Mouse (Mus musculus): Measurements from ENCODE around the gene Erg. TPM values are rescaled to one million over a fixed set of nuclear protein-coding genes. Genes with fewer than 3 reads are reported as not detected.

Erg gene
- polyA plus RNA-seq, 1 experiment from 2014 or later, result 1.8 TPM

- no peak overlapping the region for H3K27ac ChIP-seq (replicated peaks)
- no peaks in the 10 kb centered on the region for H3K36me3 ChIP-seq (replicated peaks)
- H3K9ac ChIP-seq, result no peak overlapping the region
- no peak for ATAC-seq (ENCODE audit: insufficient read depth)
- H3K4me2 ChIP-seq, result no peak overlapping the region
- H3K27me3 ChIP-seq, result no peaks in the 10 kb centered on the region
- no peak overlapping the region for H3K4me3 ChIP-seq (replicated peaks)
- H3K4me1 ChIP-seq (replicated peaks), result no peaks in the 10 kb centered on the region
- no peaks in the 10 kb centered on the region for H3K9me3 ChIP-seq (replicated peaks)
- 48% methylated on average over 7 of the region's 7 CpGs for WGBS (ENCODE audit: insufficient replicate concordance)
Measured at GRCm38 (mm10) chr16:95421235-95421886, 165.0 kb downstream of the Erg start.

- Histone ChIP-seq H3K4me2 (no peak overlapping the region), H3K9ac (no peak overlapping the region), H3K4me1 (replicated peaks) (no peaks in the 10 kb centered on the region), H3K27ac (replicated peaks) (no peak overlapping the region), H3K4me3 (replicated peaks) (no peak overlapping the region), H3K9me3 (replicated peaks) (no peaks in the 10 kb centered on the region), H3K27me3 (no peaks in the 10 kb centered on the region), H3K36me3 (replicated peaks) (no peaks in the 10 kb centered on the region)
- WGBS (ENCODE audit: insufficient replicate concordance), result 72% methylated on average over 4 of the region's 4 CpGs
- no peak for ATAC-seq (ENCODE audit: insufficient read depth)
Measured at GRCm38 (mm10) chr16:95415921-95416320, 170.5 kb downstream of the Erg start.

GRCm38 (mm10) chr16:95415372-95415771 is 171.0 kb downstream of the Erg start:
- Histone ChIP-seq H3K27ac (replicated peaks) (no peak overlapping the region), H3K4me1 (replicated peaks) (no peaks in the 10 kb centered on the region), H3K4me2 (no peak overlapping the region), H3K9ac (no peak overlapping the region), H3K27me3 (no peaks in the 10 kb centered on the region), H3K36me3 (replicated peaks) (no peaks in the 10 kb centered on the region), H3K9me3 (replicated peaks) (no peaks in the 10 kb centered on the region), H3K4me3 (replicated peaks) (no peak overlapping the region)
- WGBS (ENCODE audit: insufficient replicate concordance), result 70% methylated on average over 9 of the region's 9 CpGs
- ATAC-seq (ENCODE audit: insufficient read depth), result no peak

- Histone ChIP-seq H3K27ac (replicated peaks) (no peak overlapping the region), H3K27me3 (no peaks in the 10 kb centered on the region), H3K4me1 (replicated peaks) (no peaks in the 10 kb centered on the region), H3K4me2 (no peak overlapping the region), H3K4me3 (replicated peaks) (no peak overlapping the region), H3K9me3 (replicated peaks) (no peaks in the 10 kb centered on the region), H3K36me3 (replicated peaks) (no peaks in the 10 kb centered on the region), H3K9ac (no peak overlapping the region)
- no peak for ATAC-seq (ENCODE audit: insufficient read depth)
- 44% methylated on average over 3 of the region's 3 CpGs for WGBS (ENCODE audit: insufficient replicate concordance)
Measured at GRCm38 (mm10) chr16:95413401-95413959, 172.9 kb downstream of the Erg start.

GRCm38 (mm10) chr16:95408096-95408495 is 178.3 kb downstream of the Erg start:
- H3K36me3 ChIP-seq (replicated peaks), result no peaks in the 10 kb centered on the region
- no peak overlapping the region for H3K4me2 ChIP-seq
- no peaks in the 10 kb centered on the region for H3K27me3 ChIP-seq
- no peaks in the 10 kb centered on the region for H3K4me1 ChIP-seq (replicated peaks)
- H3K9me3 ChIP-seq (replicated peaks), result no peaks in the 10 kb centered on the region
- ATAC-seq (ENCODE audit: insufficient read depth), result no peak
- H3K4me3 ChIP-seq (replicated peaks), result no peak overlapping the region
- no peak overlapping the region for H3K27ac ChIP-seq (replicated peaks)
- 65% methylated on average over 14 of the region's 14 CpGs for WGBS (ENCODE audit: insufficient replicate concordance)
- no peak overlapping the region for H3K9ac ChIP-seq

GRCm38 (mm10) chr16:95405496-95405895 is 180.9 kb downstream of the Erg start:
- H3K36me3 ChIP-seq (replicated peaks), result no peaks in the 10 kb centered on the region
- H3K27ac ChIP-seq (replicated peaks), result no peak overlapping the region
- H3K27me3 ChIP-seq, result no peaks in the 10 kb centered on the region
- WGBS (ENCODE audit: insufficient replicate concordance), result 70% methylated on average over 3 of the region's 3 CpGs
- H3K4me2 ChIP-seq, result no peak overlapping the region
- no peak overlapping the region for H3K4me3 ChIP-seq (replicated peaks)
- H3K9me3 ChIP-seq (replicated peaks), result no peaks in the 10 kb centered on the region
- H3K9ac ChIP-seq, result no peak overlapping the region
- ATAC-seq (ENCODE audit: insufficient read depth), result no peak
- no peaks in the 10 kb centered on the region for H3K4me1 ChIP-seq (replicated peaks)

GRCm38 (mm10) chr16:95403453-95403852 is 182.9 kb downstream of the Erg start:
- H3K27me3 ChIP-seq, result no peaks in the 10 kb centered on the region
- H3K36me3 ChIP-seq (replicated peaks), result no peaks in the 10 kb centered on the region
- H3K9me3 ChIP-seq (replicated peaks), result no peaks in the 10 kb centered on the region
- no peak overlapping the region for H3K9ac ChIP-seq
- H3K4me3 ChIP-seq (replicated peaks), result no peak overlapping the region
- 44% methylated on average over 5 of the region's 5 CpGs for WGBS (ENCODE audit: insufficient replicate concordance)
- no peak overlapping the region for H3K4me2 ChIP-seq
- H3K27ac ChIP-seq (replicated peaks), result no peak overlapping the region
- no peaks in the 10 kb centered on the region for H3K4me1 ChIP-seq (replicated peaks)
- no peak; the same call in 1 of the 2 replicates for ATAC-seq (ENCODE audit: insufficient read depth)

GRCm38 (mm10) chr16:95401869-95402268 is 184.5 kb downstream of the Erg start:
- H3K4me1 ChIP-seq (replicated peaks), result no peaks in the 10 kb centered on the region
- H3K4me2 ChIP-seq, result no peak overlapping the region

GRCm38 (mm10) chr16:95398761-95399343 is 187.5 kb downstream of the Erg start:
- 84% methylated on average over 11 of the region's 11 CpGs for WGBS (ENCODE audit: insufficient replicate concordance)
- no peak overlapping the region for H3K27ac ChIP-seq (replicated peaks)
- H3K4me3 ChIP-seq (replicated peaks), result no peak overlapping the region
- no peak overlapping the region for H3K9ac ChIP-seq
- no peaks in the 10 kb centered on the region for H3K27me3 ChIP-seq
- H3K4me1 ChIP-seq (replicated peaks), result no peaks in the 10 kb centered on the region
- ATAC-seq (ENCODE audit: insufficient read depth), result no peak
- H3K4me2 ChIP-seq, result no peak overlapping the region
- no peaks in the 10 kb centered on the region for H3K9me3 ChIP-seq (replicated peaks)
- H3K36me3 ChIP-seq (replicated peaks), result no peaks in the 10 kb centered on the region

More at GRCm38 (mm10) chr16:95401869-95402268, 184.5 kb downstream of the Erg start:
- Histone ChIP-seq H3K27me3 (no peaks in the 10 kb centered on the region), H3K9ac (no peak overlapping the region), H3K4me3 (replicated peaks) (no peak overlapping the region), H3K27ac (replicated peaks) (no peak overlapping the region), H3K9me3 (replicated peaks) (no peaks in the 10 kb centered on the region), H3K36me3 (replicated peaks) (no peaks in the 10 kb centered on the region)
- ATAC-seq (ENCODE audit: insufficient read depth), result no peak
- WGBS (ENCODE audit: insufficient replicate concordance), result 39% methylated on average over 9 of the region's 9 CpGs

- WGBS (ENCODE audit: insufficient replicate concordance), result 35% methylated on average over 1 of the region's 1 CpGs
- no peak for ATAC-seq (ENCODE audit: insufficient read depth)
Measured at GRCm38 (mm10) chr16:95390787-95391186, 195.6 kb downstream of the Erg start.

GRCm38 (mm10) chr16:95388811-95389529 is 197.4 kb downstream of the Erg start:
- 37% methylated on average over 4 of the region's 4 CpGs for WGBS (ENCODE audit: insufficient replicate concordance)
- Histone ChIP-seq H3K4me2 (no peak overlapping the region), H3K4me1 (replicated peaks) (no peaks in the 10 kb centered on the region), H3K4me3 (replicated peaks) (no peak overlapping the region), H3K27ac (replicated peaks) (no peak overlapping the region), H3K9me3 (replicated peaks) (no peaks in the 10 kb centered on the region), H3K27me3 (no peaks in the 10 kb centered on the region), H3K36me3 (replicated peaks) (no peaks in the 10 kb centered on the region), H3K9ac (no peak overlapping the region)
- no peak for ATAC-seq (ENCODE audit: insufficient read depth)

More at GRCm38 (mm10) chr16:95390787-95391186, 195.6 kb downstream of the Erg start:
- H3K4me1 ChIP-seq (replicated peaks), result no peaks in the 10 kb centered on the region
- no peak overlapping the region for H3K4me3 ChIP-seq (replicated peaks)
- H3K27me3 ChIP-seq, result no peaks in the 10 kb centered on the region
- H3K9ac ChIP-seq, result no peak overlapping the region
- H3K4me2 ChIP-seq, result no peak overlapping the region
- no peaks in the 10 kb centered on the region for H3K36me3 ChIP-seq (replicated peaks)
- no peaks in the 10 kb centered on the region for H3K9me3 ChIP-seq (replicated peaks)
- no peak overlapping the region for H3K27ac ChIP-seq (replicated peaks)
